Mouse (Mus musculus): ENCODE results near the gene Myom3.

The Myom3 gene

GRCm38 (mm10) chr4:135761569-135761968 lies 2.1 kb downstream of the Myom3 start:
- DNase-seq (ENCODE audit: low read depth) = no peak

- DNase-seq (ENCODE audit: low read depth) = peak; percentile 63
These were observed 2.9 kb downstream of the Myom3 start for GRCm38 (mm10) chr4:135762251-135762906.

- no peak for DNase-seq (ENCODE audit: low read depth)
These were observed 5.2 kb downstream of the Myom3 start for GRCm38 (mm10) chr4:135764700-135765099.

GRCm38 (mm10) chr4:135765707-135766106 lies 6.2 kb downstream of the Myom3 start:
- no peak for DNase-seq (ENCODE audit: low read depth)

GRCm38 (mm10) chr4:135766976-135767375 lies 7.5 kb downstream of the Myom3 start:
- no peak for DNase-seq (ENCODE audit: low read depth)

GRCm38 (mm10) chr4:135768572-135769526 lies 9.3 kb downstream of the Myom3 start:
- DNase-seq (ENCODE audit: low read depth) = peak; percentile 13

- no peak for DNase-seq (ENCODE audit: low read depth)
These were observed 11.2 kb downstream of the Myom3 start for GRCm38 (mm10) chr4:135770611-135771305.

GRCm38 (mm10) chr4:135771592-135771991 lies 12.1 kb downstream of the Myom3 start:
- no peak for DNase-seq (ENCODE audit: low read depth)

GRCm38 (mm10) chr4:135772671-135773070 lies 13.2 kb downstream of the Myom3 start:
- no peak for DNase-seq (ENCODE audit: low read depth)

GRCm38 (mm10) chr4:135774496-135774895 lies 15.0 kb downstream of the Myom3 start:
- no peak for DNase-seq (ENCODE audit: low read depth)

- no peak for DNase-seq (ENCODE audit: low read depth)
These were observed 17.3 kb downstream of the Myom3 start for GRCm38 (mm10) chr4:135776850-135777249.

- DNase-seq (ENCODE audit: low read depth) = no peak
These were observed 20.1 kb downstream of the Myom3 start for GRCm38 (mm10) chr4:135779661-135780060.

- DNase-seq (ENCODE audit: low read depth) = no peak
These were observed 20.7 kb downstream of the Myom3 start for GRCm38 (mm10) chr4:135780255-135780654.

GRCm38 (mm10) chr4:135781304-135781703 lies 21.8 kb downstream of the Myom3 start:
- DNase-seq (ENCODE audit: low read depth) = no peak

- DNase-seq (ENCODE audit: low read depth) = no peak
These were observed 27.1 kb downstream of the Myom3 start for GRCm38 (mm10) chr4:135786581-135786980.

GRCm38 (mm10) chr4:135787271-135787670 lies 27.8 kb downstream of the Myom3 start:
- DNase-seq (ENCODE audit: low read depth) = no peak

GRCm38 (mm10) chr4:135789135-135789534 lies 29.6 kb downstream of the Myom3 start:
- no peak for DNase-seq (ENCODE audit: low read depth)

GRCm38 (mm10) chr4:135792821-135793220 lies 33.3 kb downstream of the Myom3 start:
- DNase-seq (ENCODE audit: low read depth) = no peak

- no peak for DNase-seq (ENCODE audit: low read depth)
These were observed 38.4 kb downstream of the Myom3 start for GRCm38 (mm10) chr4:135797931-135798330.

- peak; percentile 72 for DNase-seq (ENCODE audit: low read depth)
These were observed 42.0 kb downstream of the Myom3 start for GRCm38 (mm10) chr4:135801543-135801942.

GRCm38 (mm10) chr4:135803299-135803698 lies 43.8 kb downstream of the Myom3 start:
- no peak for DNase-seq (ENCODE audit: low read depth)

- no peak for DNase-seq (ENCODE audit: low read depth)
These were observed 44.7 kb downstream of the Myom3 start for GRCm38 (mm10) chr4:135804169-135804568.

GRCm38 (mm10) chr4:135814896-135815295 lies 55.4 kb downstream of the Myom3 start:
- no peak for DNase-seq (ENCODE audit: low read depth)

All from c-Kit-positive CD71-positive TER-119-negative erythroid progenitor cells, embryonic 14.5 days (primary cell).